Mouse (Mus musculus) embryonic facial prominence, embryonic 14.5 days (tissue): Measurements from ENCODE around the gene Hnf4a. TPM values are rescaled to one million over a fixed set of nuclear protein-coding genes. Genes with fewer than 3 reads are reported as not detected.

Experiments used
- ATAC-seq: fragments of 200-750 bp; cut with Nextera tagmentation; 2 replicates; pipeline ENCODE4 v1.8.0; 2017; ENCODE audit warnings: low read depth, moderate number of reproducible peaks, moderate TSS enrichment
- DNase-seq: peaks from one replicate; pipeline ENCODE4 v3.0.0-alpha.2; 2015; ENCODE audit warnings: low spot score
- H3K27ac ChIP-seq: fragments of 300-500 bp; sonication (generic); replicated peaks from 2 replicates; pipeline ENCODE4 v1.5.1; 2014; ENCODE audit warnings: low read depth, mild to moderate bottlenecking, low read length, moderate library complexity
- H3K27me3 ChIP-seq: fragments of 300-500 bp; sonication (generic); replicated peaks from 2 replicates; pipeline ENCODE4 v1.6.1; 2014; ENCODE audit warnings: low read length; ENCODE audit not compliant: control insufficient read depth, insufficient read depth
- H3K36me3 ChIP-seq: fragments of 300-500 bp; sonication (generic); 2 replicates; pipeline ENCODE4 v1.6.1; 2014; ENCODE audit warnings: low read length, mixed read lengths; ENCODE audit not compliant: control insufficient read depth, insufficient read depth
- H3K4me1 ChIP-seq: fragments of 300-500 bp; sonication (generic); 2 replicates; pipeline ENCODE4 v1.6.1; 2014; ENCODE audit warnings: antibody characterized with exemption, low read length; ENCODE audit not compliant: control insufficient read depth, insufficient read depth
- H3K4me2 ChIP-seq: fragments of 300-500 bp; sonication (generic); 2 replicates; pipeline ENCODE4 v1.6.1; 2014; ENCODE audit warnings: low read depth, mild to moderate bottlenecking, low read length, moderate library complexity, mixed read lengths
- H3K4me3 ChIP-seq: fragments of 300-500 bp; sonication (generic); 2 replicates; pipeline ENCODE4 v1.5.1; 2014; ENCODE audit warnings: low read depth, mild to moderate bottlenecking, low read length
- H3K9ac ChIP-seq: fragments of 300-500 bp; sonication (generic); 2 replicates; pipeline ENCODE4 v1.6.1; 2014; ENCODE audit warnings: low read depth, mild to moderate bottlenecking, low read length, moderate library complexity, mixed read lengths
- H3K9me3 ChIP-seq: fragments of 300-500 bp; sonication (generic); 2 replicates; pipeline ENCODE4 v1.6.1; 2016; ENCODE audit warnings: low read length; ENCODE audit not compliant: control insufficient read depth
- WGBS: fragments of 180-500 bp; shearing (Covaris S2); extraction: QIAGEN DNeasy Blood & Tissue Kit; methylation state at CpG from one replicate; pipeline ENCODE4 v1.1.7; 2014; 5-methylcytosine and 5-hydroxymethylcytosine counted together
- polyA plus RNA-seq: library from polyadenylated mRNA; unstranded; fragments of >200 nt; fragmentation: Nextera tagmentation; extraction: Ambion mirVana; gene quantifications from 2 replicates; pipeline ENCODE4 v1.2.1, GENCODE M21; 2014

Gene Hnf4a
- polyA plus RNA-seq, 1 experiment from 2014 or later, result not detected

- Histone ChIP-seq H3K4me2 (no peak overlapping the region), H3K27me3 (no peaks in the 10 kb centered on the region), H3K9ac (no peak overlapping the region), H3K27ac (no peak overlapping the region), H3K36me3 (no peaks in the 10 kb centered on the region), H3K9me3 (no peaks in the 10 kb centered on the region), H3K4me1 (no peaks in the 10 kb centered on the region), H3K4me3 (no peak overlapping the region)
- ATAC-seq (no peak), DNase-seq (peak; percentile 54)
- 70% methylated on average over 13 of the region's 13 CpGs for WGBS
These were observed 89.7 kb downstream of the Hnf4a start for GRCm38 (mm10) chr2:163596057-163596872.

GRCm38 (mm10) chr2:163596873-163597155 lies 90.2 kb downstream of the Hnf4a start:
- H3K4me1 ChIP-seq, result no peaks in the 10 kb centered on the region
- WGBS, result 70% methylated on average over 3 of the region's 3 CpGs
- H3K9ac ChIP-seq, result no peak overlapping the region
- H3K27me3 ChIP-seq, result no peaks in the 10 kb centered on the region
- H3K4me3 ChIP-seq, result no peak overlapping the region
- H3K9me3 ChIP-seq, result no peaks in the 10 kb centered on the region
- no peak overlapping the region for H3K4me2 ChIP-seq
- H3K27ac ChIP-seq, result no peak overlapping the region
- ATAC-seq, result no peak
- no peak for DNase-seq
- H3K36me3 ChIP-seq, result no peaks in the 10 kb centered on the region

GRCm38 (mm10) chr2:163597661-163598060 lies 91.1 kb downstream of the Hnf4a start:
- Histone ChIP-seq H3K4me3 (no peak overlapping the region), H3K4me1 (no peaks in the 10 kb centered on the region; the same call in 1 of the 2 replicates), H3K9me3 (no peaks in the 10 kb centered on the region), H3K27me3 (no peaks in the 10 kb centered on the region), H3K4me2 (no peak overlapping the region), H3K27ac (no peak overlapping the region), H3K9ac (no peak overlapping the region), H3K36me3 (no peaks in the 10 kb centered on the region)
- 51% methylated on average over 4 of the region's 4 CpGs for WGBS
- DNase-seq, result peak; percentile 29
- ATAC-seq, result no peak

GRCm38 (mm10) chr2:163599226-163599625 lies 92.6 kb downstream of the Hnf4a start:
- no peaks in the 10 kb centered on the region for H3K9me3 ChIP-seq
- H3K4me1 ChIP-seq, result peaks cover 7% of the 10 kb centered on the region
- ATAC-seq (no peak), DNase-seq (peak; percentile 22)
- H3K4me3 ChIP-seq, result no peak overlapping the region
- 0% methylated on average over 1 of the region's 1 CpGs for WGBS
- no peaks in the 10 kb centered on the region for H3K36me3 ChIP-seq
- H3K4me2 ChIP-seq, result no peak overlapping the region
- no peaks in the 10 kb centered on the region for H3K27me3 ChIP-seq
- H3K9ac ChIP-seq, result no peak overlapping the region
- H3K27ac ChIP-seq, result no peak overlapping the region

- no peak for DNase-seq
- ATAC-seq, result no peak
- Histone ChIP-seq H3K9ac (no peak overlapping the region), H3K4me3 (no peak overlapping the region), H3K4me1 (peaks cover 7% of the 10 kb centered on the region), H3K27me3 (no peaks in the 10 kb centered on the region), H3K4me2 (no peak overlapping the region), H3K27ac (no peak overlapping the region), H3K9me3 (no peaks in the 10 kb centered on the region), H3K36me3 (no peaks in the 10 kb centered on the region)
- WGBS, result 86% methylated on average over 7 of the region's 7 CpGs
These were observed 94.5 kb downstream of the Hnf4a start for GRCm38 (mm10) chr2:163601066-163601465.

- H3K4me3 ChIP-seq, result peak overlapping the region; percentile 93
These were observed 95.1 kb downstream of the Hnf4a start for GRCm38 (mm10) chr2:163601712-163602100.

GRCm38 (mm10) chr2:163602101-163602971 lies 95.7 kb downstream of the Hnf4a start, which contains the start of gene Ttpal:
TSS of gene Ttpal (plus strand) at chr2:163602314.
- WGBS, result 2% methylated on average over 48 of the region's 57 CpGs
- Histone ChIP-seq H3K4me2 (peak within 1 kb of the TSS; percentile 93), H3K4me3 (peak within 1 kb of the TSS; percentile 93), H3K27me3 (no peaks in the 10 kb centered on the region), H3K9ac (peak within 1 kb of the TSS; percentile 96), H3K9me3 (no peaks in the 10 kb centered on the region), H3K36me3 (peaks cover 1% of the 10 kb centered on the region; the same call in 1 of the 2 replicates), H3K4me1 (peaks cover 7% of the 10 kb centered on the region), H3K27ac (peak within 1 kb of the TSS; percentile 89)
- DNase-seq (peak; percentile 95), ATAC-seq (peak; percentile 97)

More at GRCm38 (mm10) chr2:163601712-163602100, 95.1 kb downstream of the Hnf4a start:
- H3K27ac ChIP-seq, result no peak overlapping the region; the same call in 1 of the 2 replicates
- no peaks in the 10 kb centered on the region for H3K27me3 ChIP-seq
- no peaks in the 10 kb centered on the region for H3K9me3 ChIP-seq
- 74% methylated on average over 7 of the region's 7 CpGs for WGBS
- no peaks in the 10 kb centered on the region for H3K36me3 ChIP-seq
- ATAC-seq (no peak), DNase-seq (no peak)
- H3K4me1 ChIP-seq, result peaks cover 7% of the 10 kb centered on the region
- peak overlapping the region; percentile 93 for H3K4me2 ChIP-seq
- H3K9ac ChIP-seq, result peak overlapping the region; percentile 96

GRCm38 (mm10) chr2:163606161-163606560 lies 99.6 kb downstream of the Hnf4a start:
- Histone ChIP-seq H3K9me3 (no peaks in the 10 kb centered on the region), H3K4me3 (no peak overlapping the region), H3K27ac (no peak overlapping the region), H3K4me2 (no peak overlapping the region), H3K36me3 (peaks cover 23% of the 10 kb centered on the region; the same call in 1 of the 2 replicates), H3K27me3 (no peaks in the 10 kb centered on the region), H3K4me1 (peaks cover 7% of the 10 kb centered on the region), H3K9ac (no peak overlapping the region)
- 87% methylated on average over 7 of the region's 7 CpGs for WGBS
- ATAC-seq (no peak), DNase-seq (no peak)
